Mouse (Mus musculus) c-Kit-negative CD71-positive TER-119-positive erythroid progenitor cells, embryonic 14.5 days (primary cell): Measurements from ENCODE around the gene Plk3.

ENCODE experiments used
- DNase-seq: peaks from one replicate; pipeline ENCODE4 v3.0.0-alpha.2; 2013; ENCODE audit warnings: low read depth, low spot score

Gene Plk3

DNA sequence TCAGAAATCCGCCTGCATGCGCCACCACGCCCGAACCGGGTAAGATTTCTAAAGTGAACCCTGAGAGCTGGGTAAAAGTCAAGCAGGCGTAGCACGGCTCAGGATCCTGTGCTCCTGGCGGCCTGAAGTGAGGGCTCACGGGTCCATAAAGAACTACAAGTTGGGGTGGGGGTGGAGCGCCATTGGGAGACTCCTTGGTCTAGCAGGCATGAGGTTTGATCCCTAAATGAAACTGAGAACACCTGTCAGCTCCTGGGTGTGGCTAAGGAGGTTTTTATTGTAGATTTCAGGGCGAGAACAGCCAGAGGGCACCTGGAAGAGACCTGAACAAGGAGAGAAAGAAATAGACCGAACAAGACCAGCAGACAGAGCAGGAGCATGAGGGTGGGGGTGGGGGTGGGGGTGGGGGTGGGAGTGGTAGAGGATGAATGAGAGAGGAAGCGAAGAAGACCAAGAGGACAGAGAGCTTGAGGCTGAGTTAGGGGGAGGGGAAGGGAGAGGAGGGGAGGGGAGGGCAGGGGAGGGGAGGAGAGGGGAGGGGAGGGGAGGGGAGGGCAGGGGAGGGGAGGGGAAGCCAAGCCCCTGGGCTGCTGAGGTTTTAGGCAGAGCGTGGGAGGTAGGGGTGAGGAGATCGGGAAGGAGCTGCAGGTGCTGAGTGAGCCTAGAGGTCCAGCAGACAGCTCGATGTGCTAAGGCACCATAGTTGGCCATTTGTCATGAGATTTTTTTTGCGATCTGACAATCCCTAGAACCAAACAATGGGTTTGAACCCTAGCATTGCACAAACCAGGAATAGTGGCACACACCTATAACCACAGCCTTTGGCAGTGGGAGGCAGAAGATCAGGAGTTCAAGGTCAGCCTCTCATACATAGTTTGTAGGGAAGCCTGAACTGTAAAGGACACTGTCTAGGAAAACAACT is 4.8 kb upstream of the Plk3 start:
- no peak for DNase-seq

GRCm38 (mm10) chr4:117136034-117136433 is 2.3 kb upstream of the Plk3 start:
- DNase-seq = peak; percentile 41

DNA sequence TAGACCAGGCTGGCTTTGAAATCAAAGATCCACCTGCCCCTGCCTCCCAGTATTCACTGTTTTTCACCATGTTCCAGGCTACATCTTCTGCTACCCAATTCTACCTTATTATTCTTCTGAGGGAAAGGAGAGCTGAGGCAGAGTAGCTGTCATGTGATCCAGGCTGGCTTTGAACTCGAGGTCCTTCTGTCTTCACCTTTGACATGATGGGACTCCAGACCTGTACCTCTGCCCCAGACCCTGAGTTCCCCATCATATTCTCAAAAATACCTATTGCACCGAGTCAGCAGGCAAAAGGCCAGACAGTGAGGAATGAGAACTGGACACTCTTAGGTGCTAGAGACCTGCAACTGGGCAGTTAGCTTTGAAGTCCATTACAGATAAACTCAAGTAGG is 835 bp upstream of the Plk3 start:
- no peak for DNase-seq

DNA sequence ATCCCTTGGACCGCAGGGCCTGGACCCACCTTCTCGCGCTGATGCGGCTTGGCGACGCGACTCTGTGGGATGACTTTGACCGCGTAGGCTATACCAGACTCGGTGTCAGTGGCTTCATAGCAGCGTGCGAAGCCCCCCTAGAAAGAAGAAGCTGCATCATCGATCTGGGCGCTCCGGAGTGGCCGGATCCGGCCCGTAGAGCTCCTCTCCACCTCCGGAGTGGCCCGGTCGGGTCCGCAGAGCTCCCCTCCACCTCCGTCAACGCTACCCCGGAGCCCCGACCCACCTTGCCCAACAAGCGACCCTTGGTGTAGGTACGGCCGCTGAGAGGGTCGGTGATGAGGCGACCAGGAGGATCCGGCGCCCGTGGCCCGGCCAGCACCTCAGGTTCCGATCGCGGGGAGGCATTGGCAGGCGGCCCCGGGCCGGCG is 382 bp downstream of the Plk3 start:
- DNase-seq = no peak

- no peak for DNase-seq
Observed at GRCm38 (mm10) chr4:117132794-117133143, 994 bp downstream of the Plk3 start.

GRCm38 (mm10) chr4:117131890-117132793 is 1.6 kb downstream of the Plk3 start:
- no peak for DNase-seq

DNA sequence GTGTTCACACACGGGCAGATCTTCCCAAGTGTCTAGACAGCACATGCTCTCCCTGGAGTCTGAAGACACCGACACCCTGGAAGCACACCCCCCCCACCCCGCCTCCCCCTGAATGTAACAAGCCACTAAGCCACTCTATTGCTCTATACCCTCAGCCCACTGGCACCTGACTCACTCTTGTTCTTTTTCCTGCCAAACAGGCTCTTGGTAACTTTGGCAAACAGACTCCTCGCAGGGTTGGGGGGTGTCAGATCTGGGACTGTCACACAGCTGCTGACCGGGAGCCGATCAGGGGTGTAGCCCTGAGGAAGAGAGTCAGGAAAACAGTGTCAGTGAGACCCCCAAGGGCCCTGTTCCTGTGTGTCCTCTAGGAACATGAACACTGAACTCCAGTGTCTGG is 2.6 kb downstream of the Plk3 start:
- DNase-seq = no peak

DNA sequence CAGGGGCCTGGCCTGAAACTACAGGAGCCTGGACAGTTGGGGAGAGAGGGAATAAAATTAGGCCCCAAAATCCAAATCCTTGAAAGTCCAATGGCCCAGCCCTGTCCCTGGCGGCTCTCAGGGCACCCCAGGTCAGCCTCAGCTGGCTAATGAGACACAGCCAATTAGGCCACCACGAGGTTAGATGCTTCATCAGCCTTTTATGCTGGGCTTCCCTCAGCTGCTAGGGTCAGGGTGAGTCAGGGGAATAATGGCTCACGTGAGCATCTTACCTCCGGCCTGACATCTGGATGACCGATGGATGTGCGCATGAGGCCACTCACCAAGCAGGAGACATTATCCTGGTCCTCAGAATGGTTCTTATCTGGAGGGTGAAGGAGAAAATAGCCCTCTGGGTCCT is 3.0 kb downstream of the Plk3 start:
- no peak for DNase-seq

GRCm38 (mm10) chr4:117127991-117128686 is 5.6 kb downstream of the Plk3 start:
- DNase-seq = no peak

DNA sequence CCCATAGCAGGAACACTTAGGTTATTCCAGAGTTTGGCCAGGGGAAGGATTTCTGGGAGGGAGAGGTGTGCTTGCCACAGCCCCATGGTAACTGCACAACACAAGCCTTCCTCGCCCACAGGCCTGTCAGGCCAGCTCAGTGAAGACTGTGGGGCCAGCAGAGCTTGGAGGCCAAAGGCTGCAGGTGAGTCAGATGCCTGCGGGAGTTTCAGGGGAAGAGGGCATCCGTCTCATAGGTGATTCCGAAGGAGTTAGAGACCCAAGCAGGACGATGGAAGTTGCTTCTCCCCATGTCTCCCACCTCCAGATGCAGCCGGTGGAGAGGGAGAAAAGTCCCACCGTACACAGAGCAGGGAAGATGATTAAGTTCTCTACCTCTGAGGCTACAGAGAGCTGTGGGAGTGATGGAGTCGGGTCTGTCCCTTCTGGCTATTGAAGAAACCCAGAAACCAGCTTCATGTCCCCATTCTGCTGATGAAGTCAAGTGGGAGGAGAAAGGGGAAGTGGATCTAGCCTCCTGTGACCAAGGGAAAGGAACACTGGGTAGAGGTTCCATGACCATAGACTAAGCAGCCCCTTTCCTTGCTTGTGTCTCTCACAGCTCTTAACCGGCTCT is 7.0 kb downstream of the Plk3 start, which contains the start of gene Tctex1d4:
Gene Tctex1d4 (plus strand): TSS at position 120 of the 616 bp plus-strand sequence.
- no peak for DNase-seq

- DNase-seq = no peak
Observed at GRCm38 (mm10) chr4:117125910-117126674, 7.7 kb downstream of the Plk3 start.

DNA sequence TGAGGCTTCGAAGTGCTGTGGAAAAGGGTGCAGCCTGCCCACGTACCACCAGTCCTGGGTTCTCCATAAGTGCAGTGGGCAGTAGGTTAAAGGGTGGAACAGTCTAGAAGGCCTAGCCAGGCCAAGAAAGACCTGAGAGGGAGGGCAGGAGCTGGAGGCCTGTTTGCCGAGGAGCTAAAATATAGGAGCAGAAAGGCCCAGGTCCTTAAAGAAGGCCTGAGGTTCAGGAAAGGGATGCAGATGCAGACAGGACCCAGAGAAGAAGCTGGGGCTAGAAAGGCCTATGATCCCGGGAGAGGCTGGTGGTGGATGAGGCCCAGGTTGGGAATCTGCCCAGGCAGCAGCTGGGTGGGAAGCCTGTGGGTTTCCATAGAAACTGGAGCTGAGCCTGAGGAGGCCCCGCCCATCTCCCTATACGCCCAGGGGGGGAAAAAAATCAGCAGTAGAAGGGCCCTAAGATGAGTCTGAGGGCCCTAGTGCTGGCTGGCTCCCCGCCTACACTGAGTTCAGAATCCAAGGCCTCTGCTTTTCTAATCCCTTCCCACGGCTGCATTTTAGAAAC is 8.3 kb downstream of the Plk3 start, which contains the start of gene Btbd19:
Gene Btbd19 (minus strand): TSS at position 378 of the 562 bp plus-strand sequence.
- DNase-seq = no peak

DNA sequence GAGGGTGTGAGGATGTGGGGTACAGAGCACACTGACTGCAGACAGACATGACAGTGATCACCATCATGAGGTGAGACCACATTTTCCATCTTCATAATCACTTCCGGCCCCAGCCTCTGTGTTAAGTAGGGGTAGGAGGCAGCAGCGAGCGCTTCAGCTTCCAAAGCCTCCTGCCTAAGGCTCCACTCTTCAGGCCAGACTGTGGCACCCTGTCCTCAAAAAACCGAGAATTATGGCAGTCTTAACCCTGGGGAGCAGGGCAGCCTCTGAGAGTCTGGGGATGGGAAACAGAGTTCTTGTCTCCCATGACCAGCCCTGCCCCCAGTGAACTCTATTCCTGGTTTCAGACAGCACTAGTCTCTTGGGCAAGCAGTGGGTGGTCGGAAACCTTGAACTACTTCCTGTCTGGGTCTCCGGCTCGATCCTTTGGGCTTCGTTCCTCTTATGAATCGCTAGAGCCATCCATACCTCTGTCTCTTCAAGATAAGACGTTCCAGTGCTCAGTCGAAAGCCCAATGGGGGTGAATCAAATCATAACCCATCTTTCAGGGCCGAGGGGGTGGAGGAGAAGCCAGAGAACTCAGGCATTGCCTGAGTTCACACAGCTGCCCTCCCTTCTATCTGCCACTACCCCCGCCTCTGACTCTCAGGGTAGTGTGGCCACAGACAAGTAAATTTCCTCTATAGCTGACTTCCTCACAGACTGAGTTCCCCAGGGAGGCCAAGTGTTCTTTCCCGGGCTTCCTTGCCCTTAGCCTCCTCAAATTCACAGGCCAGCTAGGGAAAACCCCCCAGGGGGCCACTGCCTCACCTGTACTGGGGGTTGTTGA is 9.0 kb downstream of the Plk3 start:
- no peak for DNase-seq

DNA sequence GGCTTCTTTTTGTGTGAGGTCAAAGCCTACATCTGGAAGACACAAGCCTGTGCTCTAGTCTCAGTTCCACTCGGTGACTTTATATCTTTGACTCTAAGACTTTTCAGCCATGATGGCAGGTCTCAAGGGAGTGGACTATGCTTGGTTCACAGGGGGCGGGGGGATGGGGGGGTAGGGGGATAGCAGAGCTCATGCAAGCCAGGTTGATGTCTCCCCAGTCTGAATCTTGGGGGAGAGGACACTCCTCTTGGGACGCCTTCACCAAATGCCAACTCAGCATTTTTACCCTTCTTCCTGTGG is 9.6 kb downstream of the Plk3 start:
- no peak for DNase-seq

DNA sequence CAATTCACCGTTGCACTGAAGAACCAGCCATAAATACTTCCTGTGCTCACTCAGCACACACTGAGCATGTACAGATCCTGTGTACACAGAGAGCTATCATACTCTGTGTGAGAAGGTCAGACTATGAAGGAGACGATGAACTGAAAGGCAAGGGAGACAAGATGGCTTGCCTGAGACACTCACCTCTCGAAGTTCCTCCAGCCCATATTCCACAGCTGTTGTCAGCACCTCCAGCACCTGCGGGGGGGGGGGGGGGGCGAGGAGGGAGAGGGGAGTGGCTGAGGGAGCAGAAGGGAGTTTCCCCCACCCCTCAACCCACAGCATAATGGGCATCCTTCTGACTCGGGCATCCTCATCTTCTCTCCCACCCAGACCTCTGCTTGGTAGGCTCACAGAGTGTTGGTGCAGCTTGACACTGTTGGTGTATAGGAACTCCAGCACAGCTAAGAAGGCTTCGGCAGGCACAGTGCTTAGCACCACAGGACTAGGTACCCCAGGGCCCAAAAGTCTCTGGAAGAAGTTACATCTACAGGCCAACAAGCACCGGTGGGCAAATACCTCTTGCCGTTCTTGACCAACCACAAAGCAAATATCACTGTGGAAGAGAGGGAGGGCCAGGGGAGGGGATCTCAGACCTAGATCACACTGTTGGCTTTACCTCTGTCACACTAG is 10.1 kb downstream of the Plk3 start:
- DNase-seq = no peak

DNA sequence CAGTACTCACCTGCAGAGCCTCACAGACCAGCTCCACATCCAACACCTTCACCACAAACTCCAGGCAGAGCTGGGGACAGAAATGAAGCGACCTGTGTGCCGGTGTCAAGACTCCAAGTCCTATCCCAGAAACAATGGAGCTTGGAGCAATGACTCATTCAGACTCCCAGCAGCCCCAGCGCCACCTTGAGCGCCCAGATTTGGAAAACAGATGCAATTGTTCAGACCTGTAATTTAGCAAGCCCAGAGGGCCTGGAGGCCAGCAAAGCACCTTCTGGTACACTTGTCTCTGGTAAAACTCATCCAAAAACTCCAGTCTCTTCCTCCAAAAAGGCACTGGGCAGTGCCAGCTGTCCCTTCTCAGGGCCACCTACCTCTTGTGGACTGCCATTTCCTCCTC is 11.6 kb downstream of the Plk3 start:
- no peak for DNase-seq

DNA sequence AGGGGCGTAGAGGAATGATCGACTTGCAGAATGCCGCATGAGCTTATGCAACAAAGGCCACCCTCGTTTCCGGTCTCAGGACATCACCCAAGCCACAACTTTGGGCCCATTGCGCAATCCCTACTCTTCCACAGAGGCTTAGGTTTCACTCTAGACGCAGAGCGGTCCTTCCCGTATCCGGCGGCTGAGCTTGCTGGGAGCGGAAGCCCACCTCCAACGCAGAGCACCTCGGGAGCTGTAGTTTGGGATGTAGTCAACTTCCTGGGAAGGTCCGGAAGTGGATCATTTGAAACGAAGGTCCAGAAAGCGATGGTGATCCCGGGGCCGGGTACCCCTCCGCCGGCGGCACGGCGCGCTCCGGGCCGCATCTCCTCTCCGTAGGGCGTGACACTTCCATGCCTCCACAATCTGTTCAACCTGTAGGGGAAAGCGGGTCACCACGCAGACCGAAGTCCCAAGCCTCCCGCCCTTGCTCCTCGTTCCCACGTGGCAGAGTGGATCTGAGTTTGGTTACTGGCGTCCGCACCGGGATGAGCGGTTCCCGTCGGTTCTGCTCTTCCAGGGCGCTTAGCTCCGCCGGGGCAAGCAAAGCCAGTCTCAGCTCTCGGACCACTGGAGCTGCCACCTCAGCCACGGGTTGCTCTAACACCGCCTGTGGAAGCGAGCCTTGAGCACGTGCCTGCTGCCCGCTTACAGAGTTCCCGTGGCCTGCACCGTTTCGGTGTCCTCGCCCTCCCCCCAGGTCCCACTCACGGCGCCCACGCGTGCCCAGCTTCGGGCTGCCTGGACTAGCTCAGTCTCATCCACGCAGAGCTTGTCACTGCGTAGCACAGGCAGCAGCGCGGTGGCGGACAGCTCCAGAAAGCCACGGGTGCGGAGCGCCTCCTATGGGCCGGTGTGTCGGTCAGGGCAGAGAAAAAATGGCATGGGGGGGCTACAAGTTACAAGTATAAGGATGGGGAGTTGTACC is 13.0 kb downstream of the Plk3 start:
- DNase-seq = peak; percentile 54

GRCm38 (mm10) chr4:117120052-117120444 is 13.7 kb downstream of the Plk3 start:
- no peak for DNase-seq
